Mouse (Mus musculus): ENCODE measurements around the gene Nod1.

The Nod1 gene

GRCm38 (mm10) chr6:54972111-54972928, at the start of gene Nod1:
Gene Nod1, minus strand, starts transcription at chr6:54972612.
- DNase-seq, result peak; percentile 64 to 71

DNA sequence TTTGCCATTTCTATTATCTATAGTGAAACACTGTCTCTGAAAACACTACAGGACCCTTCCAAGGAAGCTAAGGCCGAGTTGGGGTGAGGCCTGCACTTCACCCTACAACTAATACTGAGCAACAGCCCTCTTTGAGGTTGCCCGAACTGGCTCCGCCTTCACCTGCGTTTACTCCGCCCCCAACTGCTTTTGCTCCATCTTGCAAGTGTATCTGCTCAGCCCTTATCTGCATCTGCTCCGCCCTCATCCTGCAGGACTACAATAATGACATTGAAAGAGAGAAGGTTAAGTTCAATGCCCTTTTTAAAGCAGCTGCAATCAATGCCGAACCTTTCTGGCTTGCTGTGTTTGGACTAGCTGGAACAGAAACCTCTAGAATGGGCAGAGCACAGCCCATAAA, 49.4 kb upstream of the Nod1 start:
- no peak for DNase-seq

- DNase-seq, result no peak
Measured at GRCm38 (mm10) chr6:55018417-55018816, 46.0 kb upstream of the Nod1 start.

- peak; percentile 82 to 89 for DNase-seq
Measured at GRCm38 (mm10) chr6:55016710-55017583, 44.5 kb upstream of the Nod1 start.

DNA sequence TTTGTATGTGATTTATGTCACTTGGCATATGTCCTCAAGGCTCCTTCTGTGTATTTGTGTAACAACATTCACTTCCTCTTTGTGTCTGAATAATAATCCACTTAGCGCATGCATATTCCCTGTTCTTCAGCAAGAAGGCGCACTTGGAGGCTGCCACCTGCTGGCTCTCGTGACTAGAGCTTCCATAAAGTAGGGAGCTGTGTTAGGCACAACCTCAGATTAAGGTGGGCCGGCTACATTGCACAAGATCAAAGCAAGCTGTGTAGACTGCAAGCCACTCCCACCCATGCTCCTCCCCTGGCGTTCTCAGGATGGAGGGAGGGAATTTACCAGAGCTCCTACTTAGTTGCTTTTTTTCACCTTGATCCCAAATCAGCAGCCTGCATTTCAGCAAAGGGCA, 43.8 kb upstream of the Nod1 start:
- peak; percentile 47 for DNase-seq

DNA sequence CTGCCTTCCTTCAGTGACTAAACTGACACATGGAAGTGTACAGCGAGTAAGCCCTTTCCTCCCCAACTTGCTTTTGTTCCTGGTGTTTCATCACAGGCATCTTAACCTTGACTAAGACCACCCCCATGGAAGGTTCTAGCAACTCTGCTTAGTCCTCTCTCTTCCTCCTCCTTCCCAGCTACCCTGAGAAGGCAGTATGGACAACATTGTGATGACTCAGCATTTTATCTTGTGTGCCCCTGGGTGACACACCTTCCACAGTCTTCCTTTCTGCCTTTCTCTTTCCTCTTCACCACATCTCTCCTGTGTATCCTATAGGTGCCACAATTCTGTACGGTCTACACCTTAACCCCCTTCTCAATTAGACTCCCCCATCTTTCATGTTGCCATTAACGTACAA, 41.8 kb upstream of the Nod1 start:
- no peak for DNase-seq

DNA sequence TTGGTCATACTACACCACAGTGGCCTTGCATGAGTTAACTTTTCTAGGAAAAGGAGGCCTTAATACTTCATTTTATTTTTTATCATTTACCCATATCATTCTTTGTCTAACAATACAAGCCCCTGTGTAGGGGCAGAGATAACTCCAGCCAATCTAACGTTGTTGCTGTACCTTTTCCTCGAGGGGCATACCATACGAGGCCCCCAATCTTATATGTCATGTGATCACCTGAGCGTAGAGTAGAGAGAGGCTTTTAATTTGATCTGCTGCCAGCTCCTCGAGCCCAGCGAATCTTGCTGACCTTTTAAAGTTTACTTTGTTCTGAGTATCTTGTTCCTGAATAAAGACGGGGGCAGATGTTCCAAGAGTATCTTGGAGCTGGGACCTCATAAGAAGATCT, 40.1 kb upstream of the Nod1 start:
- DNase-seq, result no peak

GRCm38 (mm10) chr6:55010330-55011091, 38.1 kb upstream of the Nod1 start:
- no peak for DNase-seq

GRCm38 (mm10) chr6:55009391-55010230, 37.2 kb upstream of the Nod1 start:
- peak; percentile 13 to 14 for DNase-seq

DNA sequence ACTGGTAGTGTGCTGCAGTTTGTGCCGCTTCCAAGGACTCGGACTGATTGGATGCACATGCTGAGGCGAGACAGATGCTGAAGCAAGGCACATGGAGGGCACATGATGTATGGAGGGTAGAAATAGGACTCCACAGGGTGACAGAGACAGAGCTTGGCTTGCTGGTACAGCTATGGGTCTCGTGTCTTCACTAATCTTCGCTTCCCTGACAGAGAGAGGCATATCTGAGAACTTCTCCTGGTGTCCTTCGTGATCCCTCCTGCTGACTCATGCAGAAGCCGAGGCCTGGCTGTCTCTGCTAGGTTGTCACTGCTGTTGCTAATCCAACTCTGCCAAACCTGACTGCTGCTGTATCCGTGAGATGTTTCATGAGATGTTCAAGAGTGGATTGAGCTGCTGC, 36.0 kb upstream of the Nod1 start:
- no peak for DNase-seq

DNA sequence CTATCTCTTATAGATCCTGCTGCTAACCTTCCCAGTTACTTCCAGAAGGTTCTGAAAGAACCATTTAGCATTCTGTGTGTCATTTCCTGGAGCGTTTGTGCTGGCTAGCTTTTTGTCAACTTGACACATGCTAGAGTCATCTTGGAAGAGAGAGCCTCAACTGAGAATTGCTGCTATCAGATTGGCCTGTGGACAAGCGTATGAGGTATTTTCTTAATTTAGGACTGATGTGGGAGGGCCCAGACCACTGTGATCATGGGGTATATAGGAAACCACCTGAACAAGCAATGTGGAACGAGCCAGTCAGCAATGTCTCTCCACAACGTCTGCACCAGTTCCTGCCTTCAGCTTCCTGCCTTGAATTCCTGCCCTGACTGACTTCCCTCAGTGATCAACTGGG, 31.1 kb upstream of the Nod1 start:
- DNase-seq, result no peak

- DNase-seq, result no peak
Measured at GRCm38 (mm10) chr6:55002438-55002837, 30.0 kb upstream of the Nod1 start.

DNA sequence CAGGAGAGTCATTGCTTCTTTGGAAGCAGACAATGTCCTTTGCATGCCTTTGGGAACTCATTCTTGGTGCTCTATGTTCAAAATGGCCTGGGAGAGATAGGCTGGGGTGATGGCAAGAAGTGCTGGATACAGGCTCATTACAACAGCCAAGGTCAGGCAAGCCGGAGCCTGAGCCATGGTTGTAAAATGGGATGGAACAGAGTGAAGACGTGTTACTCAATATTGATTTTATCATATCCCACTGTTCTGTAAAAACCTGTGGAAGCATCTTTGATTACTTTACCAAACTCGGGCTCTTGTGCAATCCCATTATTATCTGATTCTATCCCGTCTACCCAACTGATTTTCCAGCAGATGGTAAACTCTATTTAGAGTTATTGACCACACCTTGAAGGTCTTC, 28.9 kb upstream of the Nod1 start:
- DNase-seq, result no peak

DNA sequence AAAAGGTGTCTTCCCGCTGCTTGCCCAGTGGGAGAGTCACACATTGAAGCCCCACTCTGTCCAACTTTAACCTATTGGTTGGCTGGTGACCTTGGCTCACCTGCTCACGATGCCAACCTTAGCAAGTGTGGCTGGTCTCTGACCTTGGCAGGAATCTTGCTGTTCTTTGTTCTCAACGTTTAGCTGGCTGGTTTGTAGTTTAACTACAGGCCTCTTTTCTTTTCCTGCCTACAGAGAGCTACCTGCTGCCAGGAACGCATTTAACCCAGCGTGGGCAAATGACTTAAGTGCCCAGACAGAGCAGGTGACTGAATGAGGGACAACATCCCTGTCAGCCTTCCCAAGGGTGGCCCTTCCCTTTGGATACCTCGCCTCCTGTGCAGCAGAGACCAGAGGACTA, 25.3 kb upstream of the Nod1 start:
- DNase-seq, result no peak

DNA sequence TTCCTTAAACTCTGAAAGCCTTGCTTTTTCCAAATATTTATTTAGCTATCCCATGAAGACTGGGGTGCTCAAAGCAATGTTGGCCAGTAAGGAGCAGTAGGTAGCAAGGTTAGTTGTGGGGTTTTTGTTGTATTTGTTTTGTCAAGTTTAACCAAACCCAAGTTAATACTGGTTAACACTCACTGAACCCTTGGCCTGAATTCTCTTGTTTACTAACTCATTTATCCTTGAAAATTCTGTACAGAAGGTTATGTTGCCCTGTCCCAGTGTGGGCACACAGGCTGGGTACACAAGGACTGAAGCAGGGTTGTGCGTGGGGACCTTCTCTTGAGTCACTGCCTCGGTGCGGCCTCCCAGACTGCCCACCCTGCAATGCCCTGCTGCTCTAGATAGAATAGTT, 23.9 kb upstream of the Nod1 start:
- DNase-seq, result no peak

- peak; percentile 96 to 98 for DNase-seq
Measured at GRCm38 (mm10) chr6:54992734-54993260, 20.4 kb upstream of the Nod1 start, which contains the start of gene Ggct. Gene Ggct, minus strand, starts transcription at chr6:54992950.

GRCm38 (mm10) chr6:54992141-54992540, 19.7 kb upstream of the Nod1 start:
- no peak for DNase-seq

DNA sequence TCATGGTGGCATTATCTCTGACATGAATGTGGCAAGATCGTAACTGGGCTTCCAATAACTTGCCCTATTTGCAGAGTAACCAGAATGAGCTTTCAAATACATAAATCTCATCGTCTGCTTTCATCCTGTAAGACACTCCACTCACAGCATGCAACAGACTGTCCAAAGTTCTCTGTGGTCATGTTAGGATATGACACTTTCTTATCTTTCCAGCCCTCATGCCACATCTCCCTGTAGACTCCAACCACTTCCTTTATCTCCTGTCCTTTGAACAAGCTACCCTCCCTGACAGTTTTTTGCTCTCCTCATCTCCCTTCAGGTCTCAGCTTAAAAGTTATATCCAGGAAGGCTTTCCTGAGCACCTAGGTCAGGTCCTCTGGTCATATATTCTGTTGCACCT, 18.8 kb upstream of the Nod1 start:
- DNase-seq, result no peak

- DNase-seq, result no peak
Measured at GRCm38 (mm10) chr6:54988141-54988540, 15.7 kb upstream of the Nod1 start.

- DNase-seq, result no peak
Measured at GRCm38 (mm10) chr6:54984096-54984495, 11.7 kb upstream of the Nod1 start.

GRCm38 (mm10) chr6:54983526-54984050, 11.2 kb upstream of the Nod1 start:
- DNase-seq, result no peak

- DNase-seq, result no peak
Measured at GRCm38 (mm10) chr6:54979426-54979825, 7.0 kb upstream of the Nod1 start.

All from cerebellum, postnatal 10 days (tissue).